Mouse (Mus musculus): ENCODE data around the gene Sdc1. TPM values are rescaled to one million over a fixed set of nuclear protein-coding genes. Genes with fewer than 3 reads are reported as not detected.

Sdc1 gene
- polyA plus RNA-seq (2015; fragmentation: Nextera tagmentation; extraction: Ambion mirVana): 35.0 and 41.0 TPM in 2 replicates

DNA sequence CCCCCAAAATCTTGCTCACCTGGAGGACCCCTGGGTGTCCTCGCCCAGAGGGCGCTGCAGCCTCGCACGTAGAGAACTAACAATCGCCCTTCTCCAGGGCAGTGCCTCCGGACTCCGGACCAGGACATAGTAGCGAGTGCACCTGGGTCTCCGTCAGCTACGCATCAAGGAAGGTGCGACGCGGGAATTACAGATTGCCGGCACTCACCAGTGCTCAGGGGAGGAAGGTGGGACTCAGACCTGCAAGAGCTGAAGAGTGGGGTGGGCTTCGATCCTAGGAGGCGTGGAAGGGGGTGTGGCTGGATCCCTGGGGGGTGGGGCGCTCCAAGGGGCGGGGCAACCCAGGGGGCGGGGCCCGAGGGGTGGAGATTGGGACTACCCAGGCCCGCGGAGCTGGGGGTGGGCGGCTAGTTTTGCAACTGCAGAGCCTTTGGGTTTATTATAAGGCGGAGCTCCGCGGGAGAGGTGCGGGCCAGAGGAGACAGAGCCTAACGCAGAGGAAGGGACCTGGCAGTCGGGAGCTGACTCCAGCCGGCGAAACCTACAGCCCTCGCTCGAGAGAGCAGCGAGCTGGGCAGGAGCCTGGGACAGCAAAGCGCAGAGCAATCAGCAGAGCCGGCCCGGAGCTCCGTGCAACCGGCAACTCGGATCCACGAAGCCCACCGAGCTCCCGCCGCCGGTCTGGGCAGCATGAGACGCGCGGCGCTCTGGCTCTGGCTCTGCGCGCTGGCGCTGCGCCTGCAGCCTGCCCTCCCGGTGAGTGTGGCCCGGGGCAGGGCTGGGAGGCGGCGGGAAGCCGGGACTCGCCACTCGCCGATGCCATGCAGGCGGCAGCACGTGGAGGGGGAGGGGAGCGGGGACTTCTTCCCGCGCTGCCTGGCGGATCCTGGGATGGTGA lies at the start of gene Sdc1:
Gene Sdc1 (plus strand): TSS at position 378 of the 898 bp plus-strand sequence.
- Histone ChIP-seq H3K4me3 (ENCODE audit: low read length) (peak within 1 kb of the TSS; percentile 84), H3K4me1 (ENCODE audit: control insufficient read depth, insufficient read depth, low read length) (peaks cover 8% of the 10 kb centered on the region), H3K27ac (ENCODE audit: low read length) (peak within 1 kb of the TSS; percentile 47), H3K4me2 (ENCODE audit: low read depth, low read length) (peak within 1 kb of the TSS; percentile 87), H3K9ac (ENCODE audit: low read length) (peak within 1 kb of the TSS; percentile 86), H3K27me3 (ENCODE audit: control insufficient read depth, insufficient read depth, low read length) (no peaks in the 10 kb centered on the region), H3K36me3 (ENCODE audit: control insufficient read depth, insufficient read depth) (no peaks in the 10 kb centered on the region), H3K9me3 (replicated peaks; ENCODE audit: control insufficient read depth, low read length) (no peaks in the 10 kb centered on the region)
- ATAC-seq (replicated peaks; ENCODE audit: extremely low read depth, insufficient read depth, low FRiP score): peak; percentile 82
- whole genome bisulfite sequencing: under 1% methylated on average over 67 of the region's 67 CpGs

DNA sequence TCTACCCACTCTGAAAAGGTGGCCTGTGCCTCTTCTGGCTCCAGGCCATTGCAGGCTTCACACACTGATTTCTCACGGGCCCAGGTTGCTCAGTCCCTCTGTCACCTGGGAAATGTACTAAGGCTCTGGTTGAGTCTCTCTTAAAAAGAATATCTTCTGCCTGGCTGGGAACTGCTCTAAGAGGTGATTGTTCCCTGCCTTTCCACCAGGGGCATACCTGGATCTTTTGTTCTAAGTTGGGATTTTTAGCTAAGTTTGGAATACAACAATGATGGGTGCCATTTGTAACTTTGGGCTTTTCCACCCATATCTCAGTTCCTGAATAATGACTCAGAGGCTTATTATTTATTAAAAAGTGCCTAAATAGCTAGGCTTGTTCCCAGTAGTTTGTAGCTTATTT lies 44.2 kb upstream of the Sdc1 start:
- no peak overlapping the region for H3K27ac ChIP-seq (ENCODE audit: low read length)
- no peaks in the 10 kb centered on the region for H3K27me3 ChIP-seq (ENCODE audit: control insufficient read depth, insufficient read depth, low read length)
- no peaks in the 10 kb centered on the region for H3K9me3 ChIP-seq (replicated peaks; ENCODE audit: control insufficient read depth, low read length)
- no peak overlapping the region for H3K9ac ChIP-seq (ENCODE audit: low read length)
- no peaks in the 10 kb centered on the region for H3K4me1 ChIP-seq (ENCODE audit: control insufficient read depth, insufficient read depth, low read length)
- no peak overlapping the region for H3K4me2 ChIP-seq (ENCODE audit: low read depth, low read length)
- 45% methylated on average over 1 of the region's 1 CpGs for WGBS
- no peak for ATAC-seq (replicated peaks; ENCODE audit: extremely low read depth, insufficient read depth, low FRiP score)
- no peak overlapping the region for H3K4me3 ChIP-seq (ENCODE audit: low read length)
- peaks cover 29% of the 10 kb centered on the region for H3K36me3 ChIP-seq (ENCODE audit: control insufficient read depth, insufficient read depth)

DNA sequence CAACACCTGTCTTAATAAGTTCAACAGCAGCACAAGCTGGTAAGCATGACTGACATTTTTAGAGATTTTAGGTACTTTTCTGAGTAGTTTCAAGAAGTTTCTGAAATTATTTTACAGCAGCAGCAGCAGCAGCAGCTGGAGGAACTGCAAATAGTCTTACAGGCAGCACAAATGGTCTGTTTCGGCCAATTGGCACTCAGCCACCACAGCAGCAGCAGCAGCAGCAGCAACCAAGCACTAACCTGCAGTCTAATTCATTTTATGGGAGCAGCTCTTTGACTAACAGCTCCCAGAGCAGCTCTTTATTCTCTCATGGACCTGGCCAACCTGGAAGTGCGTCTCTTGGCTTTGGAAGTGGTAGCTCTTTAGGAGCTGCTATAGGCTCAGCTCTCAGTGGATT lies 42.4 kb upstream of the Sdc1 start:
- H3K4me1 ChIP-seq (ENCODE audit: control insufficient read depth, insufficient read depth, low read length): no peaks in the 10 kb centered on the region
- no peak overlapping the region for H3K4me2 ChIP-seq (ENCODE audit: low read depth, low read length)
- no peaks in the 10 kb centered on the region for H3K27me3 ChIP-seq (ENCODE audit: control insufficient read depth, insufficient read depth, low read length)
- peaks cover 25% of the 10 kb centered on the region for H3K36me3 ChIP-seq (ENCODE audit: control insufficient read depth, insufficient read depth)
- no peak for ATAC-seq (replicated peaks; ENCODE audit: extremely low read depth, insufficient read depth, low FRiP score)
- H3K27ac ChIP-seq (ENCODE audit: low read length): no peak overlapping the region
- 75% methylated on average over 2 of the region's 2 CpGs for WGBS
- H3K4me3 ChIP-seq (ENCODE audit: low read length): no peak overlapping the region
- no peak overlapping the region for H3K9ac ChIP-seq (ENCODE audit: low read length)
- no peaks in the 10 kb centered on the region for H3K9me3 ChIP-seq (replicated peaks; ENCODE audit: control insufficient read depth, low read length)

DNA sequence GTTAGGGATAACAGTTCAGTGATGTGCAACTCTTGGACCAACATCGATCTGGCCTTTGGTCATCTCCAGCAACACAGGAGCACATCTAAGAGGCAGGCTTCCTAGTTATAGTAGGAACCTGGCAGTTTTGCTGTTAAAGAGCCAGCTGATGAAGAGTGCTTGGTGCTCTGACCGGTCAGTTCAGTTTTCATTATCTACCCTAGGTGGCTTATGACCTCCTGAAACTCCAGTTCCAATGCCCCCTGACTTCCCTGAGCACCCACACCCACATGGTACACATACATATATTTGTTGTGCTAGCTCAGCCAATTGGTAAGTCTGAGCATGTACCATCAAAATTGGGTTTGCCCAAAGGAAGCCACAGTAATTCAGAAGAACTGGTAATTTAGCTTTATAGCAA lies 17.5 kb upstream of the Sdc1 start:
- H3K27ac ChIP-seq (ENCODE audit: low read length): peak overlapping the region; percentile 34; the same call in 1 of the 2 replicates
- ATAC-seq (replicated peaks; ENCODE audit: extremely low read depth, insufficient read depth, low FRiP score): no peak
- 92% methylated on average over 2 of the region's 2 CpGs for WGBS
- H3K9me3 ChIP-seq (replicated peaks; ENCODE audit: control insufficient read depth, low read length): peaks cover 6% of the 10 kb centered on the region; the same call in 1 of the 2 replicates
- peaks cover 29% of the 10 kb centered on the region for H3K36me3 ChIP-seq (ENCODE audit: control insufficient read depth, insufficient read depth)
- H3K4me3 ChIP-seq (ENCODE audit: low read length): no peak overlapping the region
- no peak overlapping the region for H3K4me2 ChIP-seq (ENCODE audit: low read depth, low read length)
- H3K4me1 ChIP-seq (ENCODE audit: control insufficient read depth, insufficient read depth, low read length): peaks cover 7% of the 10 kb centered on the region; the same call in 1 of the 2 replicates
- no peaks in the 10 kb centered on the region for H3K27me3 ChIP-seq (ENCODE audit: control insufficient read depth, insufficient read depth, low read length)
- H3K9ac ChIP-seq (ENCODE audit: low read length): no peak overlapping the region

DNA sequence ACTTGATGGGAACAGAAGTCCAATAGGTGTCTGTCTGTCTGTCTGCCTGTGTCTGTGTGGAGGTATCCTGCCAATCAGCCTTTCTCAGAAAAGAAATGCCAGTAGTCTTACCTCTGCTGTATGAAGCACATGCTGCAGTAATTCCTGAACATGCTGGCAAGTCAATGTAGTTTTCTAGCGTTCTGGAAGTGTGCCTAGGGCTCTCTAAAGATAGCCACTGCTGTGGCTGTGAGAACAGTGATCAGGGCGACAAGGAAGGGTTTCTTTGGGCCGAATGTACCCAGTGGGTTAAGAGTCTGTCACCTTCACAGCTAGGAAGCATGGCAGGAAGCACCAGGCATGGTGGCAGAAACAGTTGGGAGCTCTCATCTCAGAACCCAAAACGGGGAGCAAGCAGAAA lies 17.0 kb upstream of the Sdc1 start:
- Histone ChIP-seq H3K4me2 (ENCODE audit: low read depth, low read length) (no peak overlapping the region), H3K9me3 (replicated peaks; ENCODE audit: control insufficient read depth, low read length) (peaks cover 6% of the 10 kb centered on the region; the same call in 1 of the 2 replicates), H3K27ac (ENCODE audit: low read length) (peak overlapping the region; percentile 34), H3K4me1 (ENCODE audit: control insufficient read depth, insufficient read depth, low read length) (peaks cover 7% of the 10 kb centered on the region; the same call in 1 of the 2 replicates), H3K27me3 (ENCODE audit: control insufficient read depth, insufficient read depth, low read length) (no peaks in the 10 kb centered on the region), H3K36me3 (ENCODE audit: control insufficient read depth, insufficient read depth) (peaks cover 27% of the 10 kb centered on the region), H3K4me3 (ENCODE audit: low read length) (no peak overlapping the region), H3K9ac (ENCODE audit: low read length) (no peak overlapping the region)
- no peak; the same call in 1 of the 2 replicates for ATAC-seq (replicated peaks; ENCODE audit: extremely low read depth, insufficient read depth, low FRiP score)
- 59% methylated on average over 4 of the region's 4 CpGs for WGBS

DNA sequence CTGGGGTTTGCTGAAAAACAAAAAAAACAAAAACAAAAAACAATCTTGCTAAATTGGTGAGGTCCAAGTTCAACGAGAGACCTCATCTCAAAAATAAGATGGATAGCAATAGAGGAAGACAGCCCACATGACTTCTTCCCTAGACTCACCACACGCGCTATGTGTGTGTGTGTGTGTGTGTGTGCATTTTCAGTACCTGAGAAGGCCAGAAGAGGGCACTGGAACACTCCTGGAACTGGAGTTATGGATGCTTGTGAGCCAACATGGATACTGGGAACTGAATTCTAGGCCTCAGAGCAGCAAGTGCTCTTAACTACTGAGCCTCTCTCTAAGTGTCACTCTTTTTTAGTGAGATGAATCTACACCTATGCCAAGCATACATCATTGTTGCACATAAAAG lies 13.1 kb upstream of the Sdc1 start:
- no peak for ATAC-seq (replicated peaks; ENCODE audit: extremely low read depth, insufficient read depth, low FRiP score)
- Histone ChIP-seq H3K27ac (ENCODE audit: low read length) (no peak overlapping the region), H3K4me1 (ENCODE audit: control insufficient read depth, insufficient read depth, low read length) (peaks cover 7% of the 10 kb centered on the region; the same call in 1 of the 2 replicates), H3K9ac (ENCODE audit: low read length) (no peak overlapping the region), H3K27me3 (ENCODE audit: control insufficient read depth, insufficient read depth, low read length) (no peaks in the 10 kb centered on the region), H3K4me3 (ENCODE audit: low read length) (no peak overlapping the region), H3K9me3 (replicated peaks; ENCODE audit: control insufficient read depth, low read length) (peaks cover 6% of the 10 kb centered on the region; the same call in 1 of the 2 replicates), H3K36me3 (ENCODE audit: control insufficient read depth, insufficient read depth) (peaks cover 14% of the 10 kb centered on the region), H3K4me2 (ENCODE audit: low read depth, low read length) (no peak overlapping the region)
- 94% methylated on average over 3 of the region's 3 CpGs for WGBS

DNA sequence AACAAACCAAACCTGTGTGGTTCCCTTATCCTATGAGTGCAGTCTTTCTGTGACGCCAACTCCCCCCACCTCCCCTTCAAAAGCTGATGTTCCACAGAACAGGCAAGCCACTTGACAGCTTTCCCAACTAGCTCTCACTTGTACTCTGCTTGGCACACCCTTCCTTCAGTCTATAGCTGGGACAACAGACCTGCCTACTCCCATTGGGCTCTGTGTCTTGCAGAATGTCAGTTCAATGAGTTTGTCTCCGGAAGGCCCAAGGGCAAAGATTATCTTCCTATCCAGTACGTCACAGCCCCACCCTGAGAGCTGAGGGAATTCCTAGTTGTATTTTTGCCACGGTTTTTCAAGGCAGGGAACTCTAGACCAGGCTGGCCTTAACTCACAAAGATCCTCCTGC lies 12.0 kb upstream of the Sdc1 start:
- H3K36me3 ChIP-seq (ENCODE audit: control insufficient read depth, insufficient read depth): peaks cover 7% of the 10 kb centered on the region
- no peak overlapping the region for H3K4me2 ChIP-seq (ENCODE audit: low read depth, low read length)
- ATAC-seq (replicated peaks; ENCODE audit: extremely low read depth, insufficient read depth, low FRiP score): no peak
- H3K4me1 ChIP-seq (ENCODE audit: control insufficient read depth, insufficient read depth, low read length): peaks cover 1% of the 10 kb centered on the region; the same call in 1 of the 2 replicates
- WGBS: 38% methylated on average over 4 of the region's 4 CpGs
- H3K27ac ChIP-seq (ENCODE audit: low read length): no peak overlapping the region
- no peak overlapping the region for H3K4me3 ChIP-seq (ENCODE audit: low read length)
- H3K27me3 ChIP-seq (ENCODE audit: control insufficient read depth, insufficient read depth, low read length): no peaks in the 10 kb centered on the region
- peaks cover 6% of the 10 kb centered on the region; the same call in 1 of the 2 replicates for H3K9me3 ChIP-seq (replicated peaks; ENCODE audit: control insufficient read depth, low read length)
- H3K9ac ChIP-seq (ENCODE audit: low read length): no peak overlapping the region

DNA sequence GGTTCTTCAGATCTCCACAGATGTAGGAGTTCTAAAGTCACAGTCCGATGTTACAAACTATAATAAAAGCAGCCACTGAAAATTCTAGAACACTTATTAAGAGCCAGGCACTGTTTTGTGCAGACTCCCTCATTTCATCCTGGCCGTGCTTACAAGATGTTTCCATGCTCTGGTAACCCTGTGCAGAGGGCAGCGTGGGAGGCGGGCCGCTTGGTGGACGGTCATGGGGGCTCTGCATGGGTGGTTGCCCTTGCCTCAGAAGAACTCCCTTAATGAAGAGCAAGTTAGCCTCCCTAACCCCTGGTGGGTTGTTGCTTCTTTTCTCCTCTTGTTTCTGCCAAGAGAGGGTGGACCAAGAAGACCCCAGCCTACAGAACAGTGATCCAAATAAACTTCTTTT lies 11.3 kb upstream of the Sdc1 start:
- WGBS: 85% methylated on average over 6 of the region's 6 CpGs
- ATAC-seq (replicated peaks; ENCODE audit: extremely low read depth, insufficient read depth, low FRiP score): no peak

DNA sequence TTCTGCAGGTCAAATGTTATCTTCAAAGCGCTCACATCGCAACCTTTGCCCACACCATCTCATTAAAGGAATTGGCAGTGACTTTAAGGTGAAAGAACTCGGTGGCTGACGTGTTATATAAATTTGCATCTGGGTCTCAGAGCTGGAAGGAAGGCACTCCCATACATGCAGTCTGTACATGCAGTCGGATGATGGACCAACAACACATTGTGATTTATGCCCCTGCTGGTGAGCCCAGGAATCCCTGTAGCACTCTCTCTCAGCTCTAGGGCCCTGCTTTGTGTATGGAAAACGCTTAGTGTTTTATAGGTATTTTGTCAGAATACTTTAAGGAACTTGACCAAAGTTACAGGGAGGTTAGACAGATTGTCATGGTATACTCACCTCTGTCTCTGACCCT lies 10.6 kb upstream of the Sdc1 start:
- no peak overlapping the region for H3K4me2 ChIP-seq (ENCODE audit: low read depth, low read length)
- WGBS: 73% methylated on average over 6 of the region's 6 CpGs
- H3K27ac ChIP-seq (ENCODE audit: low read length): no peak overlapping the region
- H3K27me3 ChIP-seq (ENCODE audit: control insufficient read depth, insufficient read depth, low read length): no peaks in the 10 kb centered on the region
- no peaks in the 10 kb centered on the region for H3K4me1 ChIP-seq (ENCODE audit: control insufficient read depth, insufficient read depth, low read length)
- H3K36me3 ChIP-seq (ENCODE audit: control insufficient read depth, insufficient read depth): peaks cover 7% of the 10 kb centered on the region
- ATAC-seq (replicated peaks; ENCODE audit: extremely low read depth, insufficient read depth, low FRiP score): no peak
- H3K4me3 ChIP-seq (ENCODE audit: low read length): no peak overlapping the region
- peaks cover 6% of the 10 kb centered on the region; the same call in 1 of the 2 replicates for H3K9me3 ChIP-seq (replicated peaks; ENCODE audit: control insufficient read depth, low read length)
- H3K9ac ChIP-seq (ENCODE audit: low read length): no peak overlapping the region

More for the DNA sequence above, 11.3 kb upstream of the Sdc1 start:
- Histone ChIP-seq H3K9me3 (replicated peaks; ENCODE audit: control insufficient read depth, low read length) (peaks cover 6% of the 10 kb centered on the region; the same call in 1 of the 2 replicates), H3K9ac (ENCODE audit: low read length) (no peak overlapping the region), H3K27me3 (ENCODE audit: control insufficient read depth, insufficient read depth, low read length) (no peaks in the 10 kb centered on the region), H3K4me2 (ENCODE audit: low read depth, low read length) (no peak overlapping the region), H3K4me1 (ENCODE audit: control insufficient read depth, insufficient read depth, low read length) (no peaks in the 10 kb centered on the region), H3K4me3 (ENCODE audit: low read length) (no peak overlapping the region), H3K27ac (ENCODE audit: low read length) (no peak overlapping the region), H3K36me3 (ENCODE audit: control insufficient read depth, insufficient read depth) (peaks cover 7% of the 10 kb centered on the region)
